Mouse (Mus musculus) spleen, postnatal 36 days (tissue): Measurements from ENCODE around the gene Nlrp9b.
"Not testable (repeated sequence)": the region's sequence is repeated elsewhere in the genome, so short reads cannot be mapped to it uniquely, and the experiment has no call there.

Experiments
- DNase-seq, 2 experiments: peaks; one replicate each; pipeline ENCODE4 v3.0.0; 2022; ENCODE audit warnings: low spot score in 2 of 2, mixed read lengths in 1 of 2

Gene Nlrp9b

DNA sequence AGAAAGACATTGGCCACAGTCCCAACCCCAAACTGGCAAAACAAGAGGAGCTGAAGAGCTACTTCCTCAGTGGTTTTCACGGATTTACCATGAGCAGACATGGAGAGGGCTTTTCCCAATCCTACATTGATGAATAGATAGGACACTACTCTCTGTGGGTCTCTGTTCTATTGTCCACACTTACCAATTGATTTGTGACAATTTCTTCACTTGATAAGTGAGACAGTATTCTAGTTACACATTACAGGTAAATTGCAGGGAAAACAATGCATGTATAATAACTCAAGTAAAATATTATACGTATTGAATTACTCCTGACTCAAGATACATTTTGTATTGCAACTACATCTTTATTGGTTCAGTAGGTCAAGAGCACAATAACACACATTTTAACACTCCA lies 131.2 kb downstream of the Nlrp9b start, which contains the start of gene Gm16442:
TSS of gene Gm16442 (minus strand) at position 101 of the 400 bp plus-strand sequence.
- not testable (repeated sequence) for DNase-seq
